Mouse (Mus musculus) embryonic facial prominence, embryonic 12.5 days (tissue): ENCODE data around the gene Obsl1. TPM values are rescaled to one million over a fixed set of nuclear protein-coding genes. Genes with fewer than 3 reads are reported as not detected.

Source experiments
- ATAC-seq: fragments of 200-750 bp; cut with Nextera tagmentation; 2 replicates; pipeline ENCODE4 v1.8.0; 2017; ENCODE audit not compliant: insufficient number of reproducible peaks, insufficient read depth, low FRiP score, low TSS enrichment
- H3K27ac ChIP-seq: fragments of 300-500 bp; sonication (generic); 2 replicates; pipeline ENCODE4 v1.5.1; 2016; ENCODE audit warnings: mild to moderate bottlenecking
- H3K27me3 ChIP-seq: fragments of 300-500 bp; sonication (generic); 2 replicates; pipeline ENCODE4 v1.6.1; 2016; ENCODE audit warnings: mild to moderate bottlenecking, moderate library complexity
- H3K36me3 ChIP-seq: fragments of 300-500 bp; sonication (generic); 2 replicates; pipeline ENCODE4 v1.6.1; 2016; ENCODE audit warnings: mild to moderate bottlenecking
- H3K4me1 ChIP-seq: fragments of 300-500 bp; sonication (generic); 2 replicates; pipeline ENCODE4 v1.6.1; 2016
- H3K4me2 ChIP-seq: fragments of 300-500 bp; sonication (generic); replicated peaks from 2 replicates; pipeline ENCODE4 v1.6.1; 2016; ENCODE audit warnings: mild to moderate bottlenecking, moderate library complexity
- H3K4me3 ChIP-seq: fragments of 300-500 bp; sonication (generic); 2 replicates; pipeline ENCODE4 v1.5.1; 2016; ENCODE audit warnings: mild to moderate bottlenecking
- H3K9ac ChIP-seq: fragments of 300-500 bp; sonication (generic); 2 replicates; pipeline ENCODE4 v1.6.1; 2016; ENCODE audit warnings: mild to moderate bottlenecking, moderate library complexity
- H3K9me3 ChIP-seq: fragments of 300-500 bp; sonication (generic); 2 replicates; pipeline ENCODE4 v1.6.1; 2016; ENCODE audit warnings: mild to moderate bottlenecking, moderate library complexity
- WGBS: fragments of 180-500 bp; shearing (Covaris S2); methylation state at CpG from one replicate; pipeline ENCODE4 v1.1.7; 2016; 5-methylcytosine and 5-hydroxymethylcytosine counted together
- polyA plus RNA-seq: library from polyadenylated mRNA; unstranded; fragments of >200 nt; fragmentation: Nextera tagmentation; extraction: Ambion mirVana; gene quantifications from 2 replicates; pipeline ENCODE4 v1.2.1, GENCODE M21; 2016

Gene Obsl1
- polyA plus RNA-seq, 1 experiment from 2014 or later = 101 TPM

DNA sequence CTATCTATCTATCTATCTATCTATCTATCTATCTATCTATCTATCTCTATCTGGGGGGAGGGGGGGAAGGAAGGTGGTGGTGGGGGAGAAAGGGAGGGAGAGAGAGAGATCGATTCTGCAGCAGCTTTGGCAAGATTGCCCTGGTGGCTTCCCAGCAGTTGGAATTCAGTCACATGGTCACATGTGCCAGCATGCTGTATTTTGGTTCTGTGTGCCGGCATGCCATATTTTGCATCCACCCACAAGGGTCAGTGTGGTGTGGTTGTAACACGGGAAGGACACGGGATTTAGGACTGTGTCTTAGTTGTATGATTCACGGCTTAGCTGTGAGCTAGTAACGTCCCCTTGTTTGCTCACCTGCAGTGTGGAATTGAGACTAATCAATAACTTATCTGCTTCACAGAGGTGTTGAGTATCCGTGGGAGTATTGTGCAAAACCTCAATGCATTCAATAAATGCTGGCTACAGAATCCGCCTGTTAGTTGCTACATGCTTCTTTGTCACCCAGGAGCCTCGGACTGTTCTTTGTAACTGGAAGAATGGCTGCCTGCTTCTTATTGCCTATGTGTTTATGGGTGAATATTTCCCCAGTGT, 32.4 kb upstream of the Obsl1 start:
- Histone ChIP-seq H3K36me3 (peaks cover 30% of the 10 kb centered on the region), H3K9ac (no peak overlapping the region), H3K9me3 (0 out of 2 replicates have a peak, but pooled peaks cover 3% of the 10 kb centered on the region), H3K4me3 (no peak overlapping the region), H3K27ac (no peak overlapping the region), H3K27me3 (no peaks in the 10 kb centered on the region), H3K4me2 (no peak overlapping the region), H3K4me1 (no peaks in the 10 kb centered on the region)
- WGBS = 87% methylated on average over 9 of the region's 9 CpGs
- ATAC-seq = no peak

DNA sequence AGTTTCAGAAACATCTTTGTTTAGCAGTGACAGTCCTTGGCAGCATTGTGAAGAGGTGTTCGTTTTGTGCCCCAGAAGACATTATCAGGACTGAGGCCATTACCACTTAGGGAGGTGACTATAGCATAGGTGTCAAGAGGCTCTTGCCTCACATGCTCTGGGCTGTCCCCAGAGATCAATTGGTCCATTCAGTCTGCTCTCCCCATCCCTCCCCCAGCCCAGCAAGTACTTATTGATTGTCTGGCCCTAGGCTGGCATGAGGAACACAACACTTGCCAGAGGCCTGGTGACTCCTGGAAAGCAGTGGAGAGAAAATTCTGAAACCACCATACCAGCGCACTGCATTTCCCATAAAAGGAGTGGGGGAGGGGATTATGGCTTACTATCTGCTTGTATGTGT, 31.3 kb upstream of the Obsl1 start:
- WGBS = 82% methylated on average over 2 of the region's 2 CpGs
- Histone ChIP-seq H3K4me1 (no peaks in the 10 kb centered on the region), H3K27ac (no peak overlapping the region), H3K9me3 (no peaks in the 10 kb centered on the region), H3K27me3 (no peaks in the 10 kb centered on the region), H3K36me3 (peaks cover 41% of the 10 kb centered on the region), H3K9ac (no peak overlapping the region), H3K4me2 (no peak overlapping the region), H3K4me3 (no peak overlapping the region)
- ATAC-seq = no peak

- H3K27me3 ChIP-seq = no peaks in the 10 kb centered on the region
- ATAC-seq = no peak
- no peak overlapping the region for H3K27ac ChIP-seq
- 85% methylated on average over 19 of the region's 19 CpGs for WGBS
- H3K4me2 ChIP-seq = no peak overlapping the region
- H3K9ac ChIP-seq = no peak overlapping the region
- no peak overlapping the region for H3K4me3 ChIP-seq
- no peaks in the 10 kb centered on the region for H3K4me1 ChIP-seq
- H3K36me3 ChIP-seq = peaks cover 62% of the 10 kb centered on the region
- no peaks in the 10 kb centered on the region for H3K9me3 ChIP-seq
Observed at GRCm38 (mm10) chr1:75533325-75534252, 27.3 kb upstream of the Obsl1 start.

- Histone ChIP-seq H3K4me3 (no peak overlapping the region), H3K4me1 (no peaks in the 10 kb centered on the region), H3K27ac (no peak overlapping the region), H3K27me3 (no peaks in the 10 kb centered on the region), H3K9me3 (no peaks in the 10 kb centered on the region), H3K36me3 (peaks cover 72% of the 10 kb centered on the region), H3K9ac (no peak overlapping the region), H3K4me2 (no peak overlapping the region)
- ATAC-seq = no peak
- 91% methylated on average over 19 of the region's 19 CpGs for WGBS
Observed at GRCm38 (mm10) chr1:75532280-75533172, 26.3 kb upstream of the Obsl1 start.

DNA sequence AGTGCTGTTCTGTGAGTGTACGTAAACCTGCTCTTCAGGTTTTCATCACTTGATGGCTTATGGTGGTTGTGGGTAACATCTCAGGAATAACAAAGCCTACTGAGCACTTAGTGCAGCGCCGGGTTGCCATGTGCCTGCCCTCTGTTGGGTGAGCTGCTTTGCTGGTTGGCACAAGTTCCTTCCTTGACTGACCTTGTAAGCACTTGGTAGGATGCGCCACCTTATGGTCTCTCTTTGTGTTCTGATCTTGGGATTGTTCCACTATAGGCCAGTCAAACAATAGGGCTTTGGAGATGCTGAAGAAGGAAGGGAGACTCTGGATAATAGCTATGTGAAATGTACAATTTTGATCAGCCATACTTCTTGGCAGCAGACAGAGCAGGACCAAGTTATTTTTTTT, 24.3 kb upstream of the Obsl1 start:
- Histone ChIP-seq H3K9me3 (no peaks in the 10 kb centered on the region), H3K4me1 (no peaks in the 10 kb centered on the region), H3K9ac (no peak overlapping the region), H3K4me3 (no peak overlapping the region), H3K27ac (no peak overlapping the region), H3K27me3 (no peaks in the 10 kb centered on the region), H3K4me2 (no peak overlapping the region), H3K36me3 (peaks cover 78% of the 10 kb centered on the region)
- WGBS = 87% methylated on average over 4 of the region's 4 CpGs
- no peak for ATAC-seq

DNA sequence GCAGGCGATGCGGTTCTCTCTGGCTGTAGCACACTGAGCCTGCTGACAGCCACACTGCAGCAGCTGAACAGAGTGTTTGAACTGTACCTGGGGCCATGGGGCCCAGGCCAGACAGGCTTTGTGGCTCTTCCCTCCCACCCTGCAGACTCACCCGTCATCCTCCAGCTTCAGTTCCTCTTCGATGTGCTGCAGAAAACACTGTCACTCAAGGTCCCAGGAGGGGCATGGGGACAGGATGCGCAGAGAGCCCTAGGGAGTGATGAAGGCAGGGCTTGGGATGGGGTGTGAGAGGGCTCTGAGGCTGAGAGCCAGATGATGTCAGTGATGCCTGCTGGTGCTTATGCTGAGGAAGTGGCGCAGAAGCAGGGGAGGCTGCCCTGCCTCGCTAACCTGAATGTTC, 18.4 kb upstream of the Obsl1 start:
- Histone ChIP-seq H3K4me2 (no peak overlapping the region), H3K4me1 (no peaks in the 10 kb centered on the region; the same call in 1 of the 2 replicates), H3K9me3 (no peaks in the 10 kb centered on the region), H3K9ac (no peak overlapping the region), H3K27ac (no peak overlapping the region), H3K27me3 (no peaks in the 10 kb centered on the region), H3K36me3 (peaks cover 38% of the 10 kb centered on the region), H3K4me3 (no peak overlapping the region)
- 85% methylated on average over 7 of the region's 7 CpGs for WGBS
- ATAC-seq = no peak

DNA sequence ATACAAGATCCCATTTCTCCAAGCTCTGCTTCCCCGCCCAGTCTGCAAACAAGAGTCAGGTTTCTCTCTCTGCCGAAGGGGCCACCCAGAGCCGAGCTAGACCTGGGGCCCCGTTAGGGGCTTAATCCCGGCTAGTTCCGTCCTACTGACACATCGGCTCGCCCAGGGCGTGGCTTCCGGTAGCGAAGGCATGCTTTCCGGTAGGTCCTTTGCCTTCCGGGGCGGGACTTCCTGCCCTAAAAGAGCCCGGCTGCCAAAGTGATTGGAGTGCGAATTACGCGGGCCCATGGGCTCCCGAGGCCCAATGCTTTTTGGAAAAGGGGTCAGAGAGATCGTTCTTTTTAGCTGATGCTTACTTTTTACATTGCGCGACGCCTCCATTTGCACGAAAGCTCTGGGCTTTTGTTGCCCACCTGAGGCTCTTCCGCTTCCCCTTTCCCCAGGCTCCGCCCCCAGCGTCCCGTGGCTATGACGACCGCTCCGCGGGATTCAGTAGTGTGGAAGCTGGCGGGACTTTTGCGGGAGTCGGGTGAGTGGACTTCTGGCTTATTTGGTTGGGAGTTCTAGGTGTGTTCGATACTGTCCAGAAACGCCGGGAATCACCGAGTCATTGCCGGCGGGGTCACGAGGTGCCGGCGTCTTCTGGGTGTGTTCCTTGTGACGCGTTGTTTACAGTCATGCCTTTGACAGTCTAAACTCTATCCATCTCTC, 15.2 kb upstream of the Obsl1 start, which contains the start of gene Stk11ip:
Stk11ip (plus strand) TSS at position 209 of the 711 bp plus-strand sequence.
- no peaks in the 10 kb centered on the region for H3K27me3 ChIP-seq
- peak within 1 kb of the TSS; percentile 66 for H3K4me3 ChIP-seq
- no peaks in the 10 kb centered on the region for H3K9me3 ChIP-seq
- H3K4me2 ChIP-seq = peak within 1 kb of the TSS; percentile 66
- peak within 1 kb of the TSS; percentile 95 for H3K27ac ChIP-seq
- under 1% methylated on average over 46 of the region's 46 CpGs for WGBS
- peaks cover 5% of the 10 kb centered on the region; the same call in 1 of the 2 replicates for H3K4me1 ChIP-seq
- H3K36me3 ChIP-seq = 0 out of 2 replicates have a peak, but pooled peaks cover 11% of the 10 kb centered on the region
- peak within 1 kb of the TSS; percentile 44 for H3K9ac ChIP-seq
- peak; percentile 94 for ATAC-seq

- no peak for ATAC-seq
- Histone ChIP-seq H3K4me3 (no peak overlapping the region), H3K9me3 (no peaks in the 10 kb centered on the region), H3K4me2 (no peak overlapping the region), H3K27me3 (no peaks in the 10 kb centered on the region), H3K4me1 (peaks cover 5% of the 10 kb centered on the region; the same call in 1 of the 2 replicates), H3K36me3 (no peaks in the 10 kb centered on the region), H3K27ac (peak overlapping the region; percentile 67), H3K9ac (no peak overlapping the region)
- WGBS = 70% methylated on average over 5 of the region's 5 CpGs
Observed at GRCm38 (mm10) chr1:75519576-75519975, 13.3 kb upstream of the Obsl1 start.

- no peak for ATAC-seq
- no peaks in the 10 kb centered on the region for H3K27me3 ChIP-seq
- H3K9me3 ChIP-seq = no peaks in the 10 kb centered on the region
- H3K9ac ChIP-seq = no peak overlapping the region
- H3K4me1 ChIP-seq = peaks cover 5% of the 10 kb centered on the region; the same call in 1 of the 2 replicates
- H3K4me2 ChIP-seq = no peak overlapping the region
- H3K4me3 ChIP-seq = no peak overlapping the region
- no peaks in the 10 kb centered on the region for H3K36me3 ChIP-seq
- peak overlapping the region; percentile 67 for H3K27ac ChIP-seq
- WGBS = 94% methylated on average over 4 of the region's 4 CpGs
Observed at GRCm38 (mm10) chr1:75518427-75518826, 12.2 kb upstream of the Obsl1 start.

GRCm38 (mm10) chr1:75517984-75518383, 11.7 kb upstream of the Obsl1 start:
- Histone ChIP-seq H3K9ac (no peak overlapping the region), H3K4me2 (no peak overlapping the region), H3K4me1 (peaks cover 5% of the 10 kb centered on the region; the same call in 1 of the 2 replicates), H3K27me3 (no peaks in the 10 kb centered on the region), H3K27ac (peak overlapping the region; percentile 67), H3K36me3 (no peaks in the 10 kb centered on the region), H3K4me3 (no peak overlapping the region), H3K9me3 (no peaks in the 10 kb centered on the region)
- ATAC-seq = no peak
- WGBS = 47% methylated on average over 4 of the region's 4 CpGs
